Mouse (Mus musculus): ENCODE measurements around the gene Pou2f3.

- TF ChIP-seq POLR2A (IDR thresholded peaks at IDR 0.05; ENCODE audit: borderline replicate concordance, insufficient read depth, low read length) (no peak), CTCF (IDR thresholded peaks at IDR 0.05; ENCODE audit: borderline replicate concordance, insufficient read depth, low read depth, low read length) (no peak)
These were observed 79.5 kb downstream of the Pou2f3 start for GRCm38 (mm10) chr9:43130684-43131083.

Measured in cerebellum, adult 2 months (tissue).